Mouse (Mus musculus) heart, postnatal 10 days (tissue): ENCODE results near the gene Cstf2. TPM values are rescaled to one million over a fixed set of nuclear protein-coding genes. Genes with fewer than 3 reads are reported as not detected.

ENCODE experiments used
- DNase-seq, 2 experiments: peaks; one replicate each; pipeline ENCODE4 v3.0.0; 2021
- intact Hi-C: fragments of 180-260 bp; cut with DNase I; formaldehyde crosslinking; loops from one replicate; pipeline ENCODE4 v1.15.1; 2025
- microRNA-seq, 2 experiments: library from miRNA; unstranded; fragments of <30 nt; microRNA quantifications; one replicate each; pipeline ENCODE4 v1.2.0; 2022
- total RNA-seq, 2 experiments: library from RNA; stranded (reverse); gene quantifications; 2 replicates each; pipeline ENCODE4 v1.2.3; 2021

Gene Cstf2
- total RNA-seq = 10 to 100 TPM; 20.4 to 22.0 TPM

GRCm38 (mm10) chrX:134058987-134059712 lies at the start of gene Cstf2:
Gene Cstf2 (plus strand): TSS chrX:134059187.
- intact Hi-C loops = no loop called here
- DNase-seq = peak; percentile 95

DNA sequence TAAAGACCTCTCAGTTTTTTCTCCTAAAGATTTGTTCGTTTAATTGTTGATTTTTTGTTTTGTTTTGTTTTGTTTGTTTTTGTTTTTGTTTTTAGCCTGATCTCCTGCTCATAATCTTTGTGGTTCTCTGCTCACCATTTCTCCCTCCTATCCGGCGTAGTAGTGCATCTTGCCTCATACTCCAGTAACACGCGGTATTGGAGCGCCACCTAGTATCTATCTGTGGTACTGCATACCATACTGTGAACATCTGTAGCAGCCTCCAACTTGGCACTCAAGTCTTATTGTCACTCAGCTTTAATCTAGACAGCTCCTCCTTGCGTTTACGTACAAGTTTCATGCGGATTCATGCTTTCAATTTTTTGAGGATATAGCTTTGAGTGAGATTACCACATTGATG lies 40.0 kb upstream of the Cstf2 start:
- intact Hi-C loops = loop anchor here (1.0 to 5.0 kb wide), 4 partner anchors 42 to 232 kb away; no protein-coding TSS in a partner anchor
- peak; percentile 70 to 82 for DNase-seq

DNA sequence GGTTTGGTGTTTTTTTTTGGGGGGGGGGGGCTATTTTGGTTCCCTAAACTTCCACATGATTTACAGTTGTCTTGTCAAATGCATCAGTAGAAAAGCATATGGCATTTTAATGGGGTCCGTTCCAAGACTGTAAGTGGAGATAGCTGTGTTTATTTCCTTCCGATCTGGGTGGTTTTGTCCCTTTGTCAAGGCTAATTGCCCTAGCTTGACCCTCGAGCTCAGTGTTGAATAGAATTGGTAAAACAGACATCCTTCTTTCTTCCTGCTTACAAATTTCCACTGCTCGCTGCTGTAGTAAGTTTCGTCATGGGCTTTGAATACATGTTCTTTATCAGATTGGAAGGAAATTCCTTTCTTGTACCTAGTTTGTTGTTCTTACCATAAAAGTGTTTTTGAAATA lies 38.3 kb upstream of the Cstf2 start:
- DNase-seq = peak; percentile 2 to 7
- intact Hi-C loops = no loop called here

- no peak for DNase-seq
- intact Hi-C loops = no loop called here
Observed at GRCm38 (mm10) chrX:134048994-134049393, 10.0 kb upstream of the Cstf2 start.

DNA sequence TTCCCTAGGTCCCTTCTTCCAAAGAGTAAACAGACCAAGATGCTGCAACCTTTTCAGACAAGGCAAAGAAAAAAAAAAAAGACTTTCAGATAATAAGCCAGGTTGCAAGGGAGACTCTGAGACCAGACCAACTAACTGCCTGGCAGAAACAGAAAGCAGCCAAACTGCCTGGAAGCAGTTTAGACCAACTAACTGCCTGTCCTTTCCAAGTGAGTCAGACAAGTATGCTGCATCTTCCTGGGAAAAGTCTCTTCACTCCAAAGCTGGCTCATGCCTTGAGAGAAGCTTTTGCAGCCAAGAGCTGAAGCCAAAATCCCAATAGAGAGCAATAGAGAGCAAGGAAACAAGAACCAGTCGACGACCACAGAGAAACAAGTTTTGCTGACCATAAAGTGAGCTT lies 2.1 kb upstream of the Cstf2 start:
- intact Hi-C loops = no loop called here
- DNase-seq = peak; percentile 12 to 14

- intact Hi-C loops = no loop called here
- DNase-seq = peak in 1 of 2 experiments; percentile 1
Observed at GRCm38 (mm10) chrX:134058040-134058875, 729 bp upstream of the Cstf2 start.

DNA sequence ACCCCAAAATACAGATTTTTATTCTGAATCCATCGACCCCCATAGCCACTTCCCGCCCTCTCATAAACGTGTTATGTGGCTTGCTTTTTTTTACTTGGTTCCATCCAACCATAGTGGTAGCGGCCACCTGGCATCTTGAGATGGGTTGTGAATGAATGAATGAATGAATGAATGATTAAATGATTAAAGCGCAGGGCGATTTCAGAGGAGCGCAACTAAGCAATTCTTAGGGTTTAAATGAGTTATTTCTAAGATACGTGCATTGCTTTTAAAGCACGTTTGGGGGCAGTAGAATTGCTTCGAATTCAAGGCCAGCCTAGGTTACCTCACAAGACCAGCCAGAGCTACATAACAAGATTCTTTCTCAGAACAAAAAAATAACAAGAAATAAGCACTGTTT lies 777 bp downstream of the Cstf2 start:
- intact Hi-C loops = loop anchor here (2.0 to 10.0 kb wide), 2 partner anchors 41 to 255 kb away; no protein-coding TSS in a partner anchor

GRCm38 (mm10) chrX:134085453-134085852 lies 26.5 kb downstream of the Cstf2 start:
- no peak for DNase-seq
- intact Hi-C loops = no loop called here

More for the DNA sequence above, 777 bp downstream of the Cstf2 start:
- DNase-seq = peak in 1 of 2 experiments; percentile 2

DNA sequence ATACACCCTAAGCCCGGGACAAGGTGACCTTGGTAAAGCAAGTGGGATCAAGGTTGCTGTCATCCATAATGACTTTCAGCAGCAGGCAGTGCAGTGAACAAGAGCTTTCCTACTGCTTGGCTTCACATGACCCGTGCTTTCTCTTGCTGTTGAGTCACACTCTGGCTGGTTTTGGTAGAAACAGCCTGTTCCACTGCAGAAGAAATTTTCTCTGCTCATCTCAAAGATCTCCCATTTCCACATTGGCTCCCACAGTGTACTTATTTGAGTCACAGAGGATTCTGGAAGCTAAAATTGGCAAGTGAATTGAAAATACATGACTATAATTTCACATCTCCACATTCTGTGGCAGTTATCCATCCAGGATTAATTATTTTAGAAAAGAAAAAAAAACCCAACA lies 43.7 kb downstream of the Cstf2 start:
- DNase-seq = no peak
- intact Hi-C loops = no loop called here

GRCm38 (mm10) chrX:134111767-134112166 lies 52.8 kb downstream of the Cstf2 start:
- intact Hi-C loops = no loop called here

DNA sequence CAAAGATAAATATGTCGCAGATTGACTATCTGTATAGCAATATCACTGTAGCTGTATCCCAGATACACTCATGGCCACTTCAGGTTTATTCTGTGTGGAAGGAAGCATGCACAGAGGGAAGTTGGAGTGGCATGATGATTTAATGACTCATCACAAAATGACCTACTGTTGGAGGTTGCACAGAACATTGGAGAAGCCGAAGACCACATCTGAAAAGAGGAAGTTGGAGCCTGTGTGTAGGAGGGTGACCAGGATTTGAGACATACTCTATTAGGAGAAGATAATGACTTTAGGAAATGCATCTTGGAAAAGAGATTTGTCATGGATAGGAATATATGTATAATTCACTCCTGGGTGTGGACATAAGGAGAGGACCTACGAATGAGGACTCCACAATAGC lies 57.4 kb downstream of the Cstf2 start:
- no peak for DNase-seq
- intact Hi-C loops = no loop called here

More at GRCm38 (mm10) chrX:134111767-134112166, 52.8 kb downstream of the Cstf2 start:
- no peak for DNase-seq

- intact Hi-C loops = no loop called here
- DNase-seq = no peak
Observed at GRCm38 (mm10) chrX:134128549-134128948, 69.6 kb downstream of the Cstf2 start.

DNA sequence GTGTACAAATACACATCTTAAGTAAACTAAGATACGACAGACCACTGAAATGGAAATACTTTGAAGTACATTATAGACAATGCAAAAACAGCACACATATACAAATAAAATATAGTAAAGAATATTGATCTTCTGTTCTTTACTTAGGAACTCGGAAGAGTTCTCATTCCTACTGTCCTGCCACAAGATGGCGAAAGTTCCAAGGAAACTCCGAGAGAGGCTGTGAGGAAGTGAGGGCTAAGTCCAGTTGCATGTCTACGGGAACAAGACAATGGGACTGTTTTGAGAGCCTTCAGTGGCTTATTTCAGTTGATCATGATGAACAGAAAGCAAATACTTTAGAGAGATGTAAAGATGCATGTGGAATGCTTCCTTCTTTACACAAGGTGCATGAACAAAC lies 73.3 kb downstream of the Cstf2 start:
- intact Hi-C loops = loop anchor here (5.0 to 10.0 kb wide), 2 partner anchors 185 to 223 kb away; no protein-coding TSS in a partner anchor

GRCm38 (mm10) chrX:134133821-134134220 lies 74.8 kb downstream of the Cstf2 start:
- DNase-seq = no peak
- intact Hi-C loops = loop anchor here (5.0 to 10.0 kb wide), 2 partner anchors 183 to 221 kb away; no protein-coding TSS in a partner anchor

More for the DNA sequence above, 73.3 kb downstream of the Cstf2 start:
- DNase-seq = peak; percentile 14 to 19

Small RNA genes lying within 50 kb of the gene (microRNA-seq; reads per million reads assigned to microRNA genes)
- 0 to 0.24 reads per million in 2 experiments for gene Mir3112

Other genes with a start within 250 kb of the Cstf2 start
- gene Tnmd, start 208.2 kb upstream of the Cstf2 start, total RNA-seq = under 1 TPM; 0.20 to 0.57 TPM
- 10 to 100 TPM; 30.4 to 35.6 TPM for gene Tspan6, start 160.8 kb upstream of the Cstf2 start, total RNA-seq
- gene Srpx2, start 150.8 kb upstream of the Cstf2 start, total RNA-seq = 1 to 10 TPM; 7.5 to 8.4 TPM
- gene Sytl4, start 77.4 kb upstream of the Cstf2 start, total RNA-seq = 1 to 10 TPM; 2.4 to 2.5 TPM
- 1 to 10 TPM in 1 of 2 experiments, under 1 TPM in 1; 0.77 to 1.4 TPM for gene Xkrx, start 102.9 kb downstream of the Cstf2 start, total RNA-seq
- not detected for gene Arl13a, start 128.3 kb downstream of the Cstf2 start, total RNA-seq
- not detected for gene Nox1, start 162.8 kb downstream of the Cstf2 start, total RNA-seq
- gene Trmt2b, start 217.8 kb downstream of the Cstf2 start, total RNA-seq = 10 to 100 TPM; 50.1 to 51.1 TPM
- gene Tmem35a, start 236.0 kb downstream of the Cstf2 start, total RNA-seq = 10 to 100 TPM; 11.7 to 12.6 TPM
- gene Cenpi, start 248.9 kb downstream of the Cstf2 start, total RNA-seq = 1 to 10 TPM; 4.5 to 6.3 TPM